Mouse (Mus musculus) neural tube, embryonic 15.5 days (tissue): Measurements from ENCODE around the gene Gnaq. TPM values are rescaled to one million over a fixed set of nuclear protein-coding genes. Genes with fewer than 3 reads are reported as not detected.

Source experiments
- ATAC-seq: fragments of 200-750 bp; cut with Nextera tagmentation; 2 replicates; pipeline ENCODE4 v1.8.0; 2017; ENCODE audit warnings: mild to moderate bottlenecking, moderate TSS enrichment, moderate library complexity; ENCODE audit not compliant: low FRiP score
- H3K27ac ChIP-seq: fragments of 300-500 bp; sonication (generic); replicated peaks from 2 replicates; pipeline ENCODE4 v1.5.1; 2015; ENCODE audit warnings: mild to moderate bottlenecking, inconsistent platforms
- H3K27me3 ChIP-seq: fragments of 300-500 bp; sonication (generic); replicated peaks from 2 replicates; pipeline ENCODE4 v1.6.1; 2015; ENCODE audit warnings: inconsistent platforms
- H3K36me3 ChIP-seq: fragments of 300-500 bp; sonication (generic); 2 replicates; pipeline ENCODE4 v1.6.1; 2015; ENCODE audit warnings: inconsistent platforms
- H3K4me1 ChIP-seq: fragments of 300-500 bp; sonication (generic); 2 replicates; pipeline ENCODE4 v1.6.1; 2015; ENCODE audit warnings: inconsistent platforms
- H3K4me2 ChIP-seq: fragments of 300-500 bp; sonication (generic); 2 replicates; pipeline ENCODE4 v1.6.1; 2015; ENCODE audit warnings: inconsistent platforms, mild to moderate bottlenecking, moderate library complexity
- H3K4me3 ChIP-seq: fragments of 300-500 bp; sonication (generic); replicated peaks from 2 replicates; pipeline ENCODE4 v1.5.1; 2015; ENCODE audit warnings: mild to moderate bottlenecking, inconsistent platforms
- H3K9ac ChIP-seq: fragments of 300-500 bp; sonication (generic); replicated peaks from 2 replicates; pipeline ENCODE4 v1.6.1; 2015; ENCODE audit warnings: mild to moderate bottlenecking, inconsistent platforms
- H3K9me3 ChIP-seq: fragments of 300-500 bp; sonication (generic); replicated peaks from 2 replicates; pipeline ENCODE4 v1.6.1; 2016; ENCODE audit warnings: inconsistent platforms
- WGBS: fragments of 180-500 bp; shearing (Covaris S2); methylation state at CpG from one replicate; pipeline ENCODE4 v1.1.7; 2015; ENCODE audit warnings: mixed read lengths; 5-methylcytosine and 5-hydroxymethylcytosine counted together
- polyA plus RNA-seq: library from polyadenylated mRNA; unstranded; fragments of >200 nt; fragmentation: Nextera tagmentation; extraction: Ambion mirVana; gene quantifications from 2 replicates; pipeline ENCODE4 v1.2.1, GENCODE M21; 2015

Gene Gnaq
- polyA plus RNA-seq, 1 experiment from 2014 or later: 110 TPM

DNA sequence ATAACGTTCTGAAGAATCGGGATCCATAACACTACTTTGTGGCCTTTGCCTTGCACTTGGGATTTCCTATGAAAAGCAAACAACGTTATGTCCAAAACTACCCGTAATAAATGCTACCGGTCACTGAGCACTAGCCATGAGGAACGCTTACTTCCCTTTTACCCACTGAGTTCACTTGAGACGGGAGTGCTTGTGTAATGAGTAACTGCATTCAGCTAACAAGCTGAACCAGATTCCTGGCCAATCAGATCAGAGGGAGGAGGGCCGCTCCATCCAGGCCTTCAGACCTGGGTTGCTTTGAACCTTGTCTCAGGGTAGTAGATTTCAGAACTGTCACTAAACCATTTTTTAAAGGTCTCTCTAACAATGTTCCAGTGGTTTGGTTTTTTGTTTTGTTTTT lies 193.3 kb downstream of the Gnaq start:
- WGBS: 48% methylated on average over 8 of the region's 8 CpGs
- Histone ChIP-seq H3K9ac (no peak overlapping the region), H3K4me1 (peaks cover 42% of the 10 kb centered on the region), H3K27me3 (no peaks in the 10 kb centered on the region), H3K27ac (no peak overlapping the region), H3K4me2 (no peak overlapping the region), H3K9me3 (no peaks in the 10 kb centered on the region), H3K36me3 (no peaks in the 10 kb centered on the region), H3K4me3 (no peak overlapping the region)
- no peak for ATAC-seq

DNA sequence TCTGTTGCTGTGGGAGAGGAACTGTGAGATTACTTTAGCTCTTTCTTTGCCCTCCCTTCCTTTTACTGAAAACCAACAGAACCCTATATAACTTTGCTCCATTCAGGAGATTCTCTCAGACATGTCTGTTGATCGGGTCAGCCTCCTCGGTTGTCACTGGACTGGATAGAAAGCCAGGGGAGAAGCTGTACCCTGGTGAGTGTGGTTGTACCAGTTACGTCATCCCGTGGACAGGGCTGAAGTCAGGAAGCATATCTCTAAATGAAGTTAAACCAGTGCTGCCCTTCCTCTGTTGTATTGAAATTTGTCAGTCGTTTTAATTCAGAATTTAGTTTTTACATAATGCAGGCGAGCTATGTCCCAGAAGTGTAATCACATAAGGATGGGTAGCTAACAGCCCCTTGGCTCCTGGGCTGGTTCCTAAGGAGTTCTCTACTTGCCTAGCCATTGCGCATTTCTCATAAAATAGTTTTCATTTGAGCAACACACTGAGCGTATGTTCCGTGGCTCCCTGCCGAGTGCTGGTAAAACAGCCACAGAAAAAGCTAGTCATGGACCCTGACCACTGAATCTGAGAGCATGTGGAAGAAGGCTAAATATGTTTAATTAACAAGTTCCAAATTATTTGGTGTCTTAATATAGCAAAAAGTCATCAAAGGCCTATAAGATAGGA lies 194.9 kb downstream of the Gnaq start:
- no peak overlapping the region for H3K9ac ChIP-seq
- H3K9me3 ChIP-seq: no peaks in the 10 kb centered on the region
- ATAC-seq: peak; percentile 26; the same call in 1 of the 2 replicates
- 57% methylated on average over 10 of the region's 10 CpGs for WGBS
- H3K27me3 ChIP-seq: no peaks in the 10 kb centered on the region
- no peaks in the 10 kb centered on the region for H3K36me3 ChIP-seq
- peaks cover 42% of the 10 kb centered on the region for H3K4me1 ChIP-seq
- H3K27ac ChIP-seq: peak overlapping the region; percentile 4; the same call in 1 of the 2 replicates
- H3K4me3 ChIP-seq: no peak overlapping the region
- H3K4me2 ChIP-seq: no peak overlapping the region

DNA sequence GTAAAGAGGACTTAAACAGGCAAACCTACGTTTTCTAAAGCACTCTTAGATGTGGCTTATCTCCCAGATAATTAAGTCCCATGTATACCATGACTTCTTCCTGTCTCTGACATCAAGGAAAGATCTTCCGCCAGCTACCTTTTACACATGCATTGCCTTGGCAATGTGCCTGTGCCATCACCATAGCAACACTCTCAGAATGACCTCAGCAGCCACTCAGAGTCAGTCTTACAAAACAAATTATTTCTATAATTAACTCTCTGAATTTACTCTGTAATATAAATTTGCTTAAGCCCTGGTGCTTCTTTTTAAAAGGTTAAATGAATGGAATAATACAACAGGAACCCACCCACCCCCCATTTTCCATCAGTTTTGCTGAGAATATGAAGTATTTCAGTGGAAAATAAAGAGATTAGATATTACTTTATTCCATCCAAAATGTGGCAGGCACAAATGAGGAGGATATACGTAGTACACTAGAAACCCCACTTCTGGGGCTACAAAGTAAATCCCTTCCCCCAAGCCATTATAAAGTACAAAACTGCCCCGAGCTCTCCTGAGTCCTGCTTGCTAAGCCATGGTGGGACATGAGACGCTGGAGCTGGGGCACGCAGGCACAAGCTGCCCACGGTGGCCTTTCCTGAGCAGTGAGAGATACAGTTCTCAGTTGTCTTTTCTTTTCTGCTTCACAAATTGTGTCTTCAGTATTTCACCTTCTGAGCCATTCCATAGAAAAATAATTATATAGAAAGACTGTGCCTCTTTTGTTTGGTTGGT lies 195.6 kb downstream of the Gnaq start:
- peak; percentile 58; the same call in 1 of the 2 replicates for ATAC-seq
- Histone ChIP-seq H3K27me3 (no peaks in the 10 kb centered on the region), H3K9me3 (no peaks in the 10 kb centered on the region), H3K4me3 (no peak overlapping the region), H3K4me1 (peaks cover 42% of the 10 kb centered on the region), H3K27ac (peak overlapping the region; percentile 37; the same call in 1 of the 2 replicates), H3K36me3 (no peaks in the 10 kb centered on the region), H3K9ac (0 out of 2 replicates have a peak overlapping the region, but pooled peaks have one; percentile 10), H3K4me2 (no peak overlapping the region)
- 31% methylated on average over 7 of the region's 7 CpGs for WGBS

DNA sequence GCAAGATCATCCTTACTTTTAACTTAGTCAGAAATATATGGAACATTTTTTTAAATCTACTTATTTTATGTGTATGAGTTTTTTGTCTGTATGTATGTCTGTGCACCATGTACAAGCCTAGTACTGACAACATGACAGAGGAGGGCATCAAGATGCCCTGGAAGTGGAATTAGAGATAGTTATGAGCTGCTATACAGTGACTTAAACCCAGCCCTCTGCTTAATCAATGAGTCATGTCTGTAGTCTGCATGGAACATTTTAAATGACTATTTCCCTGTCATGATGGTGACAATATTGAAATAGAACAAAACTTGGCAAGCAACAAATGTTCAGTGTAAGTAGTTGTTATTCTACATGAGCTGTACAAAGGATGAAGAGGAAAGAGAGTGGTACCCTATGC lies 196.4 kb downstream of the Gnaq start:
- peaks cover 5% of the 10 kb centered on the region for H3K36me3 ChIP-seq
- no peaks in the 10 kb centered on the region for H3K9me3 ChIP-seq
- no peaks in the 10 kb centered on the region for H3K27me3 ChIP-seq
- no peak overlapping the region for H3K4me3 ChIP-seq
- no peak overlapping the region for H3K27ac ChIP-seq
- H3K4me2 ChIP-seq: no peak overlapping the region
- H3K4me1 ChIP-seq: peaks cover 42% of the 10 kb centered on the region
- H3K9ac ChIP-seq: no peak overlapping the region
- no peak for ATAC-seq

DNA sequence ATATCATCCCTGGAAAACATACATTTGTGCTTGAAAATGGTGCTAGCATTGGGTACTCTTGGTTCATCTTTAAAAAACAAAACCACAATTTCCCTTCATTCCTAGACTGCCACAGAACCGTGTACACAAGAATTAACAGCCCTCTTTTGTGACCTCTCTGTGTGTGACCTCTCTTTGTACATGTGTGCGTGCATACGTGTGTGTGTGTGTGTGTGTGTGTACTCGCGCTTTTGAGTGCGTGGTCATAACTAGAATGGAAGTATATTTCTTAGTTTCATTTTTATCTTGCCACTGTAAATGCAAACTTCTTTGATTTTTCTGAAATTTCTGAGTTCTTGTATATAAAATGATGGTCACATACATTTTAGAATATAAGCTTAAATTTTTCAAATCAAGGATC lies 197.0 kb downstream of the Gnaq start:
- H3K4me2 ChIP-seq: no peak overlapping the region
- H3K36me3 ChIP-seq: peaks cover 7% of the 10 kb centered on the region
- no peaks in the 10 kb centered on the region for H3K27me3 ChIP-seq
- WGBS: 90% methylated on average over 6 of the region's 6 CpGs
- no peak overlapping the region for H3K9ac ChIP-seq
- H3K9me3 ChIP-seq: no peaks in the 10 kb centered on the region
- no peak overlapping the region for H3K27ac ChIP-seq
- no peak for ATAC-seq
- H3K4me3 ChIP-seq: no peak overlapping the region
- H3K4me1 ChIP-seq: peaks cover 42% of the 10 kb centered on the region

DNA sequence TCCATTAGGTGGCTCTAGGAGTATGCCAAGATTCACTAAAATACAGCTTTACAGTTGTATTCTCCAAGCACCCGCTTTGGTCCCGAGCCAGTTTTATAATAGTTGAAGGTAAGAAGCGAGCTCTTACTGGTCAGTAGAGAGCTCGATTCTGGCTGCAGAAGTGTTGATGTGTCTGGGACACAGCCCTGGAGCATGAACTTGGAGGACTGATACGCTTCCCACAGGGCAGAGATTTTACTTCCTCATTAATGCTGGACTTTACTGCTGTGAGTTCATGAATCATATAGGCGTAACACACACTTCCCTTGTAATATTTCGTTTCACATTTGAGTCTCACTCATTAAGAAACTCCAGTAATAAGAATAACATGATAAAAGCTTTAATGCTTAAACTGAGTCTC lies 197.5 kb downstream of the Gnaq start:
- H3K9ac ChIP-seq: no peak overlapping the region
- peaks cover 40% of the 10 kb centered on the region for H3K4me1 ChIP-seq
- no peaks in the 10 kb centered on the region for H3K9me3 ChIP-seq
- H3K27me3 ChIP-seq: no peaks in the 10 kb centered on the region
- no peak for ATAC-seq
- H3K36me3 ChIP-seq: peaks cover 7% of the 10 kb centered on the region
- no peak overlapping the region for H3K4me2 ChIP-seq
- H3K27ac ChIP-seq: no peak overlapping the region
- 84% methylated on average over 7 of the region's 7 CpGs for WGBS
- no peak overlapping the region for H3K4me3 ChIP-seq

DNA sequence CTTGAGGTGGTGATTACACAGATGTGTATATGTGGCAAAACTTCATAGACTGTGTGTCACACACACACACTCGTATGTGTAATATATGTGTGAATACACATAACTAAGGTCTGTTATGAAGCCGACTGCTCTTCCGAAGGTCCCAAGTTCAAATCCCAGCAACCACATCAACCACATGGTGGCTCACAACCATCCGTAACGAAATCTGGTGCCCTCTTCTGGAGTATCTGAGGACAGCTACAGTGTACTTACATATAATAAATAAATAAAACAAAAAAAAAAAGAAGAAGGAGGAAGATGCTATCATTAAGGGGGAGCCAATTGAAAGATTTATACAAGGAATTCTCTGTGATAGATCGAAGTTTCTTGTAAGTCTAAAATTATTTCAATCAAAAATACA lies 198.4 kb downstream of the Gnaq start:
- no peak overlapping the region for H3K27ac ChIP-seq
- no peak overlapping the region for H3K4me3 ChIP-seq
- WGBS: 94% methylated on average over 6 of the region's 6 CpGs
- no peak overlapping the region for H3K4me2 ChIP-seq
- H3K9ac ChIP-seq: no peak overlapping the region
- ATAC-seq: no peak
- H3K4me1 ChIP-seq: peaks cover 31% of the 10 kb centered on the region
- peaks cover 7% of the 10 kb centered on the region for H3K36me3 ChIP-seq
- no peaks in the 10 kb centered on the region for H3K27me3 ChIP-seq
- H3K9me3 ChIP-seq: no peaks in the 10 kb centered on the region

DNA sequence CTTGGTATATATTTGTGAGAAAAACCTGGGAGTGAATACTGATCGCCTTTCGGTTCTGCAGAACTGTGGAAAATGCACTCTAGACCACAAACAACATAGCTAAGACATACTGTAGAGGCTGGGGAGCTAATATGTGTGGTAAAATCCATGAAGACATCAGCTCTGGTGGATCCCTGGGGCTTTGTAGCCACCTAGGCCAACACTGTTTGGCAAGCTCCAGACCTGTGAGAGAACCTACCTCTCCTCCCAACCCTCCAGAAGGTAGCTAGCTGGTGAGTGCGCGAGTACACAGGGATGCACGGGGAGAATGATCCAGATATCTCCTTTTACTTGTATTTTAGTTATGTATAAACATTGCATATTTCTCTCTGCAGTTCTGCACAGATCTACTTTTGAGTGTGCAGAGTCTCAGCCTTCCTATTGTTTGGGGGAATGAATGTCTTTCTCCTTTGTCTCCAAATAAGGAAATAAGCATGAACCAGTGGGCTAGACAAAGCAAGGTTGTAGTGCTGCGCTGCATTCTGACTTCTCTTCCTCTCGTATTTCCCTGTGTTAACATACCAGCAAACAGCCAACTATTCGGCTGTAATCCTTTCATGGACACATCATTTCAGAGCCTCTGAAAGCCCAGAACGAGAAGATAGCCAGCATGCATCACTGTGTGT lies 205.4 kb downstream of the Gnaq start:
- Histone ChIP-seq H3K27me3 (no peaks in the 10 kb centered on the region), H3K9ac (no peak overlapping the region), H3K4me1 (peaks cover 7% of the 10 kb centered on the region; the same call in 1 of the 2 replicates), H3K9me3 (no peaks in the 10 kb centered on the region), H3K27ac (peak overlapping the region; percentile 37), H3K4me2 (no peak overlapping the region), H3K4me3 (no peak overlapping the region), H3K36me3 (peaks cover 7% of the 10 kb centered on the region)
- ATAC-seq: no peak
- WGBS: 84% methylated on average over 9 of the region's 9 CpGs

DNA sequence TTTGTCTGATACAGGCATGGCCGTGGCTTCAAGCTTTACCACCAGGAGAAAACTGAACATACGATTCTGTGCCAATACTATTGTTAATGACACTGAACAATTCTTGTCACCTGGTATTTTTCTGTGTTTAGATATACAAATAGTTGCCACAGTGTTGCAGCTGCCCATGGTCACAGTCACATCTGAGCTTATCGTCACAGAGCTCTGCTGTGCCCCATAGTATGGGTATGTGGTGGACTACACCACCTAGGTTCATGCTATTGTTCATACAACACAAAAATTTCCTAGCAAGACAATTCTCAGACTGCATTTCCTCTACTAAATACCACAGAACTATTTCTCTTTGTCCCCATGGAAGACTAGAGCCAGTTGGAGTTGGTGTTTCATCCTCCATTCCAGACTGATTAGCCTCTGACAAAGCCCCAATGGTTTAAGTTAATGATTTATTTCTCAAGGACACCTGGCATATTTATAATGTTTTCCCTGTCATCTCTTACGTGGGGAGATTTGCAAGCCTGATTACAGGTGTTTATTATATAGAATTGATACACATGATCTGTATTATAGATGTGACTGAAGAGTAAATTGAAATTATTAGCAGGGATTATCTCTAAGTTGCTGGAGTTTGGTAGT lies 207.4 kb downstream of the Gnaq start:
- Histone ChIP-seq H3K27me3 (no peaks in the 10 kb centered on the region), H3K36me3 (no peaks in the 10 kb centered on the region), H3K4me3 (no peak overlapping the region), H3K27ac (no peak overlapping the region), H3K9me3 (no peaks in the 10 kb centered on the region), H3K4me1 (peaks cover 7% of the 10 kb centered on the region; the same call in 1 of the 2 replicates), H3K9ac (no peak overlapping the region), H3K4me2 (no peak overlapping the region)
- 82% methylated on average over 4 of the region's 4 CpGs for WGBS
- no peak for ATAC-seq

DNA sequence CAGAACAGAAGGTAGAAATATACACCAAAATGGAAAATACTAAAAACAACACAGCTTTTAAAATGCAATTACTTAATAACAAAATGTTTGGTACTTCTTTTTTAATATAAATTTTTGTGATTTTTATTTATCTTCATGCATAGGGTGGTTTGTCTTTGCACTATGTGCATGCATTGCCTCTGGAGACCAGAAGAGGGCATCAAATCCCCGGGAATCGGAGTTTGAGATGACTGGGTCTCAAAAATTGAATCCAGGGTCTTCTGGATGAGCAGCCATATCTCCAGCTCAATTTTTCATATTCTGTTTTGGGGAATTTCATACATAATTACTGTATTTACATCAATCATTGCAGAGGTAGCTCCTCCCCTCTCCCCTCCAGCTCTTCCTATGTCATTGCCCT lies 210.1 kb downstream of the Gnaq start:
- no peak overlapping the region for H3K4me3 ChIP-seq
- WGBS: 63% methylated on average over 2 of the region's 2 CpGs
- H3K27me3 ChIP-seq: no peaks in the 10 kb centered on the region
- H3K4me2 ChIP-seq: no peak overlapping the region
- H3K9ac ChIP-seq: no peak overlapping the region
- no peaks in the 10 kb centered on the region for H3K9me3 ChIP-seq
- peaks cover 6% of the 10 kb centered on the region; the same call in 1 of the 2 replicates for H3K4me1 ChIP-seq
- H3K27ac ChIP-seq: no peak overlapping the region
- no peaks in the 10 kb centered on the region for H3K36me3 ChIP-seq
- no peak; the same call in 1 of the 2 replicates for ATAC-seq

DNA sequence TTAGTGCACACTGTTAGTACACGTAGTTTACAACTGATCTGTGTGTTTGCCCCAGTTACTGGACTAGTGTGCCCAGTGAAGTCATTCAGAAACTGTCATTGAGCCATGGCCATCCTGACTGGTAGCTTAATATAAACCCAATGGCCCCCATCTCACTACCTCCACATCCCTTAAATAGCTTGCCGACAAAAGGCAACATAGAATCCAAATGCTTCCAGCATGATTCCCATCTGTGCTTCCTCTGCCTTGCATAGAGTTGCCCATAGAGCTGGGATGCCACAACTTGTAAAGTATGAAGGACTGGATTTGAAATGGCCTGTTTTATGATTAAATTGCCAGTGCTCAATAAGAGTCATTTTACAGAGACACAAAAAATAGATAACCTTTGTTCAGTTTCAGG lies 212.9 kb downstream of the Gnaq start:
- Histone ChIP-seq H3K27ac (no peak overlapping the region), H3K9me3 (no peaks in the 10 kb centered on the region), H3K4me2 (no peak overlapping the region), H3K9ac (no peak overlapping the region), H3K4me1 (no peaks in the 10 kb centered on the region), H3K27me3 (no peaks in the 10 kb centered on the region), H3K36me3 (no peaks in the 10 kb centered on the region), H3K4me3 (no peak overlapping the region)
- WGBS: 90% methylated on average over 2 of the region's 2 CpGs
- no peak for ATAC-seq
